ENCODE assay signal across 20 mouse cellular contexts in genomic region chr16:14375942-14376341, GRCm38 (mm10).
"Had no signal": no experiment of that assay in that cellular context is flagged by ENCODE, and none has a peak within 500 bp of the region (broad histone marks: within the 10 kb centered on the region; RNA-seq: fewer than 3 reads in every experiment).

No protein-coding gene starts in this region.

- ATAC-seq: liver, postnatal 0 days; lung, postnatal 0 days had no signal

- H3K4me3 ChIP-seq: liver, embryonic 15.5 days; lung, embryonic 15.5 days; midbrain, embryonic 12.5 days; neural tube, embryonic 12.5 days had no signal

- H3K4me2 ChIP-seq: liver, embryonic 15.5 days; lung, embryonic 15.5 days; midbrain, embryonic 12.5 days; neural tube, embryonic 12.5 days had no signal

- H3K27me3 ChIP-seq: liver, embryonic 15.5 days; lung, embryonic 15.5 days; megakaryocyte, embryonic 14.5 days; midbrain, embryonic 12.5 days; neural tube, embryonic 12.5 days had no signal

- H3K36me3 ChIP-seq: liver, embryonic 15.5 days; lung, embryonic 15.5 days; midbrain, embryonic 12.5 days; neural tube, embryonic 12.5 days had no signal

- H3K9me3 ChIP-seq: liver, embryonic 15.5 days; lung, embryonic 15.5 days; megakaryocyte, embryonic 14.5 days; midbrain, embryonic 12.5 days; neural tube, embryonic 12.5 days had no signal

- H3K27ac ChIP-seq: liver, embryonic 15.5 days; macrophage; midbrain, embryonic 12.5 days; neural tube, embryonic 12.5 days had no signal

- H3K9ac ChIP-seq: liver, embryonic 15.5 days; liver, postnatal 0 days; lung, embryonic 15.5 days; midbrain, embryonic 12.5 days; neural tube, embryonic 12.5 days had no signal

- DNase-seq: liver, postnatal 0 days; lung, adult 2 months; lung, postnatal 14 days; lung, postnatal 36 days; midbrain, embryonic 14.5 days; retina, postnatal 1 day; right cerebral cortex, adult 18-20 months; right cerebral cortex, postnatal 25 days; right cerebral cortex, postnatal 4 days; spleen, adult 18-20 months; thymus, adult 18-20 months; thymus, postnatal 14 days; thymus, postnatal 36 days had no signal
